Mouse (Mus musculus): Measurements from ENCODE around the gene Dhrs13. TPM values are rescaled to one million over a fixed set of nuclear protein-coding genes. Genes with fewer than 3 reads are reported as not detected.

The Dhrs13 gene
- polyA plus RNA-seq, 1 experiment = 7.1 TPM

- TF ChIP-seq CTCF (IDR thresholded peaks at IDR 0.05; ENCODE audit: extremely low read depth, insufficient read depth, low read length) = no peak
- TF ChIP-seq POLR2A (IDR thresholded peaks at IDR 0.05; ENCODE audit: extremely low read depth, insufficient read depth, low read length) = peak; percentile 77; the same call in 1 of the 2 replicates
- Histone ChIP-seq H3K4me1 (ENCODE audit: control insufficient read depth, insufficient read depth, low read length) (no peaks in the 10 kb centered on the region), H3K27ac (ENCODE audit: insufficient read depth, low read length) (0 out of 2 replicates have a peak within 1 kb of the TSS, but pooled peaks have one; percentile 14), H3K4me3 (ENCODE audit: insufficient read depth, low read length) (peak within 1 kb of the TSS; percentile 77)
Measured at GRCm38 (mm10) chr11:78079961-78080921, 48.2 kb downstream of the Dhrs13 start, which contains the start of gene Eral1. Gene Eral1, minus strand, starts transcription at chr11:78080383.

- Histone ChIP-seq H3K4me1 (ENCODE audit: control insufficient read depth, insufficient read depth, low read length) (no peaks in the 10 kb centered on the region), H3K4me3 (ENCODE audit: insufficient read depth, low read length) (no peak overlapping the region), H3K27ac (ENCODE audit: insufficient read depth, low read length) (no peak overlapping the region)
- no peak for TF ChIP-seq POLR2A (IDR thresholded peaks at IDR 0.05; ENCODE audit: extremely low read depth, insufficient read depth, low read length)
- TF ChIP-seq CTCF (IDR thresholded peaks at IDR 0.05; ENCODE audit: extremely low read depth, insufficient read depth, low read length) = no peak
Measured at GRCm38 (mm10) chr11:78083595-78083994, 51.5 kb downstream of the Dhrs13 start.

- H3K4me3 ChIP-seq (ENCODE audit: insufficient read depth, low read length) = no peak overlapping the region
- TF ChIP-seq CTCF (IDR thresholded peaks at IDR 0.05; ENCODE audit: extremely low read depth, insufficient read depth, low read length) (no peak), POLR2A (IDR thresholded peaks at IDR 0.05; ENCODE audit: extremely low read depth, insufficient read depth, low read length) (no peak)
- no peaks in the 10 kb centered on the region for H3K4me1 ChIP-seq (ENCODE audit: control insufficient read depth, insufficient read depth, low read length)
- no peak overlapping the region for H3K27ac ChIP-seq (ENCODE audit: insufficient read depth, low read length)
Measured at GRCm38 (mm10) chr11:78086925-78087479, 54.9 kb downstream of the Dhrs13 start.

Other genes starting within 250 kb of the Dhrs13 start
- not detected in 2 replicates for gene Gm10277, start 244.5 kb upstream of the Dhrs13 start, polyA plus RNA-seq (2012; rRNA removed)
- gene Pipox, start 138.2 kb upstream of the Dhrs13 start, polyA plus RNA-seq (2012; rRNA removed) = 3.2 and 3.8 TPM in 2 replicates
- gene Sez6, start 101.5 kb upstream of the Dhrs13 start, polyA plus RNA-seq (2012; rRNA removed) = 97.4 and 109 TPM in 2 replicates
- 37.7 and 43.2 TPM in 2 replicates for gene Phf12, start 49.5 kb upstream of the Dhrs13 start, polyA plus RNA-seq (2012; rRNA removed)
- 163 and 170 TPM in 2 replicates for gene Flot2, start 5.7 kb downstream of the Dhrs13 start, polyA plus RNA-seq (2012; rRNA removed)
- gene Eral1, start 48.1 kb downstream of the Dhrs13 start, polyA plus RNA-seq (2012; rRNA removed) = 26.0 and 26.1 TPM in 2 replicates
- gene Fam222b, start 62.4 kb downstream of the Dhrs13 start, polyA plus RNA-seq (2012; rRNA removed) = 19.1 and 19.5 TPM in 2 replicates
- 17.1 and 19.6 TPM in 2 replicates for gene Traf4, start 133.3 kb downstream of the Dhrs13 start, polyA plus RNA-seq (2012; rRNA removed)
- gene Nek8, start 144.4 kb downstream of the Dhrs13 start, polyA plus RNA-seq (2012; rRNA removed) = 5.4 and 6.2 TPM in 2 replicates
- 83.0 and 84.4 TPM in 2 replicates for gene Tlcd1, start 144.4 kb downstream of the Dhrs13 start, polyA plus RNA-seq (2012; rRNA removed)
- gene Rpl23a, start 151.3 kb downstream of the Dhrs13 start, polyA plus RNA-seq (2012; rRNA removed) = 1,200 and 1,274 TPM in 2 replicates
- gene Rab34, start 156.2 kb downstream of the Dhrs13 start, polyA plus RNA-seq (2012; rRNA removed) = 46.6 and 56.0 TPM in 2 replicates
- gene Proca1, start 161.1 kb downstream of the Dhrs13 start, polyA plus RNA-seq (2012; rRNA removed) = 6.2 TPM in 2 replicates
- 111 and 115 TPM in 2 replicates for gene Sdf2, start 213.5 kb downstream of the Dhrs13 start, polyA plus RNA-seq (2012; rRNA removed)
- 39.9 and 40.1 TPM in 2 replicates for gene Supt6, start 213.7 kb downstream of the Dhrs13 start, polyA plus RNA-seq (2012; rRNA removed)
- gene 2610507B11Rik, start 229.5 kb downstream of the Dhrs13 start, polyA plus RNA-seq (2012; rRNA removed) = 101 and 103 TPM in 2 replicates